Mouse (Mus musculus) c-Kit-positive CD71-negative TER-119-negative erythroid progenitor cells, embryonic 14.5 days (primary cell): ENCODE measurements at regions not wholly inside any gene's neighbourhood (a gene's known extent, or its start where the extent isn't known, plus 50 kb on each side); places are given as distances from the start of the nearest gene placed in this dataset.

Source experiments
- DNase-seq: peaks from one replicate; pipeline ENCODE4 v3.0.0-alpha.2; 2013; ENCODE audit warnings: low read depth

- no peak for DNase-seq
Measured at GRCm38 (mm10) chr10:98651599-98651998, 262.6 kb upstream of the Atp2b1 start.

- no peak for DNase-seq
Measured at GRCm38 (mm10) chr10:98652084-98652483, 262.1 kb upstream of the Atp2b1 start.

DNA sequence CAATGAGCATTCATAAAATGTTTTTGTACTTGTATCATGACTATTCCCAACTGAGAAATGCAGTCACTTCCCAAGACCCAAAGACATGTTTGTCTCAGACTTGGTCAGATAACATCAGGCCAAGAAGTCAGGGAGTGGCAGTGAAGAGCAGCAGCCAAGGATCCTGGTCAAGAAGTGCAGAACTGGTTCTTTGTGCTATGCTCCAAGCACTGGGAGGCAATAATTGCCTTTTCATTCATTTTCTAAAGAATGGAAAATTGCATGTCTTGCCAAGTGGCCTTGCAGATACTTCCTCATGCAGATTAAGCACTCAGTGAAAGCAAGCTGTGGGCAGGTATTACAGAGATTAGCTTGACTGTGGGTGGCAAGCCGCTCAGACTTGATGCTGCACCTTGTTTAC, 253.5 kb upstream of the Atp2b1 start:
- no peak for DNase-seq

DNA sequence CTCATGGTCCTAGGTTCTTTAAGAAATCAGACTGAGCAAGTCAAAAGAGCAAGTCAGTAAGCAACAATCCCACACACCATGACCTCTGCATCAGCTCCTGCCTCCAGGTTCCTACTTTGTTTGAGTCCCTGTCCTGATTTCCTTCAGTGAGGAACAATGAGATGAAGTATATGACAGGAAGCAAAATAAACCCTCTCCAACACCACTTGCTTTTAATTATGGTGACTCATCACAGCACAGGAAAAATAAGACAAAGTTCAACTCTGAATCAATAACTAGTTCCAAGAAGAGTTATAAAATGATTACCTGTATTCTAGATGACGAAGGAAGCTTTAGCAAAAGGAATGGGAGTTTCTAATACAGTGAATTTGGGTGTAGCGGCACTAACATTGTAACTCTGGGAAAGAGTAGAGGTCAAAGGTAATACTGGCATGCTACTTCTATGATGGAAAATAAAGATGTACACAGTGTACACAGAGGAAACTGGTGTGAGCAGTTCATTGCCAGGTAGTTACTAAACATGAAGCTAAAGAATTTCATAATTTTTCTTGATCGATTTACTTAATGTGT, 248.2 kb upstream of the Atp2b1 start:
- DNase-seq, result no peak

DNA sequence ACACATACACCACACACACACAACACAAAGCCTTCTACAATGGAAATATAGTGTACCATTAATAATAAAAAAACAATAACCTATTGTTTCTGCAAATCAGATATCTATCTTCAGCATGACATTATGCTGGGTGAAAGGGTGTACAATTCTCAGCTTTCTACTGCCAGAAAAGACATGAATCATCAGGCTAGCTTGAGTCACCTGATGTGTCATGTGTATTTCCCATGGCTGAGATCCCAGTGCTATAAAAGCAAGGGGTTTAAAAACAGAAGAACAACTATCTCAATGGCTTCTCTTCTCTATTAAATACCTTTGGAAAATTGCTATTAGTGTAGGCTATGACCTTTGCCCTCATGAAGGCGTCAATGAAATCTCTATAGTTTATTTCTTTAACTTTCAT, 246.5 kb upstream of the Atp2b1 start:
- no peak for DNase-seq

- DNase-seq, result no peak
Measured at GRCm38 (mm10) chr10:98674131-98674530, 240.1 kb upstream of the Atp2b1 start.

- no peak for DNase-seq
Measured at GRCm38 (mm10) chr10:98676907-98677306, 237.3 kb upstream of the Atp2b1 start.

GRCm38 (mm10) chr10:98678234-98678633, 236.0 kb upstream of the Atp2b1 start:
- DNase-seq, result no peak

- DNase-seq, result no peak
Measured at GRCm38 (mm10) chr10:98682436-98682835, 231.8 kb upstream of the Atp2b1 start.

GRCm38 (mm10) chr10:98684195-98684594, 230.0 kb upstream of the Atp2b1 start:
- DNase-seq, result peak; percentile 38

DNA sequence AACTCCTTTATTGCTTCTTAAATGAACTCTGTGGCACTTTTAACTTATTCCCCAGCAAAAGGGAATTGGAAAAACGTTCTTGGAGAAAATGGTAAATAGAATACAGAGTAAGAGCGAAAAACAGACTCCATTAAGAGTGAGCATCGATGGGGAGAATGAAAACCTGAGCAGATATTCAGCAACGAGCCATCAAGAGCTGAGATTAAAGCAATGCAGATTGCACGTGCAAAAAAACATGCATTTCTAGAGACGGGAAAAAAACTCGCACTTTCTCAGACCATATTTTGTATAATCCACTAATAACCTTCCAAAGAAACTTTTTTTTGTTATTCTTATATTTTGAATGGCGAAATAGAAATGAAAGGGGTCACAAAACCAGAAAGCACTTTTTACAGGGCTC, 229.5 kb upstream of the Atp2b1 start:
- DNase-seq, result no peak

- no peak for DNase-seq
Measured at GRCm38 (mm10) chr10:98685739-98686138, 228.5 kb upstream of the Atp2b1 start.

GRCm38 (mm10) chr10:98686370-98686769, 227.8 kb upstream of the Atp2b1 start:
- no peak for DNase-seq

GRCm38 (mm10) chr10:98691816-98692215, 222.4 kb upstream of the Atp2b1 start:
- no peak for DNase-seq

DNA sequence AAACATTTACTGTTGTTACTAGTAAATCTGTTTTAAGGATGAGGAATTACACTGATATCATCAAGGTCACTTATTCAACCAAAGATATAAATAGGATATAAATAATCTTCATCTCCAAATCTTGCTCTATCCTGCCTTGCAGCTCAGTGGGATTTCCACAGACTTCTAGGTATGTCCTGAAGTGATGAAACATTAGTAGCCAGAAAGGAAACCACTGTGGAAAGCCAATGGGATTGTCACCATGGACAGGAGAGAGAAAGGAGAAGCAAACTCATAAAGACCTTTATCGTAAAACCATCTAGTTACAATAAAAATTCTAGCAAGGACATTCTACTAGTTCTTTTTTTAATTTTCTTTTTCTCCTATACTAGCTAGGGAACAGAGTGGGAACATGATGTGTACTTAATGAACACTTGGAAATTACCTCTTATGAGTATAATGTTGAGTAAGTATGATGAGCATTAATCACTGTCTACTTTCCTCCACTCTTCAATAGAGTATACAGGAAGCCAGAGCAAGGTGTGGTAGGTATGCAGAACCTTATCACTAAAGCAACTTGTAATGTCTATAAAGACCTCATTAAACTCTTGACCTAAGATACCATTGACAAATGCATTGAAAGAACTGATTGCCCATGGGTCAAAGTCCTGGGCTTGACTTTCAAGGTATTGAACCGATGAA, 219.4 kb upstream of the Atp2b1 start:
- no peak for DNase-seq

- DNase-seq, result no peak
Measured at GRCm38 (mm10) chr10:98695371-98695725, 218.9 kb upstream of the Atp2b1 start.

- no peak for DNase-seq
Measured at GRCm38 (mm10) chr10:98697866-98698265, 216.3 kb upstream of the Atp2b1 start.

DNA sequence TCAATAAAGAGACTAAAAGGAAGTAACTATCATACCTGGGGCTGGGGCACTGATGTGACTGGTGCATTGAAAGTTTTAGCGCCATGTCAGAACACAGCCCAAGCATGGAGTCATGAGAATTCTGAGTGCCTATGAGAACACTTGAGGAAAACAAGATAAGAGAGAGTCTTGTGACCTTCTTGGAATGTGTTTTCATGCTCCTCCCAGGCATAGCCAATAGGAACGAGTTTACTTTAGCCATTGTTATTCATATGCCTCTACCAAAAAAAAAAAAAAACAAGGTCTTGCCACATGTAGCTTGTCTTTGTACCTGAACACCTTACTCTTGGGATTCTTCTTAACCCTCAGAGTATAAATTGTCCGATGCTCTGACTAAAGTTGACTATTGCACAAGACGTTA, 214.6 kb upstream of the Atp2b1 start:
- no peak for DNase-seq

DNA sequence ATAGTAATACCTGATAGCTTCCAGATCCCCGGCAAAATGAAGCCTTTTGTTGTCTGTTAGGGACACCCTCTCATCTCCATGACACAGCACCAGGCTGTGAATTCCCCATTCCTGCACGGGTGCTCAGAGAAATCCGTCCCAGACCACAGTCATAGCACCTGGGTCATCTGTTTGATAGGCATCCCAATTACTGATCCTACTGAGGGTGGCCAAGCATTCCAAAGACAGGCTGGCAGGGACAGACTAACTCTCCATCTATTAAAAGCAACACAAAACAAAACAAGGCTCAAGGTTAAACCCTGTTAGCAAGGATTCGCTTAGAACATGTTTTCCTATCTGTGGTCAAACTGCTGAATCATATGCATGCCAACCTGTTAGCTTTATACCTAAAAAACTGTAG, 213.8 kb upstream of the Atp2b1 start:
- DNase-seq, result no peak

- no peak for DNase-seq
Measured at GRCm38 (mm10) chr10:98701285-98701684, 212.9 kb upstream of the Atp2b1 start.

- no peak for DNase-seq
Measured at GRCm38 (mm10) chr10:98702470-98703215, 211.6 kb upstream of the Atp2b1 start.

DNA sequence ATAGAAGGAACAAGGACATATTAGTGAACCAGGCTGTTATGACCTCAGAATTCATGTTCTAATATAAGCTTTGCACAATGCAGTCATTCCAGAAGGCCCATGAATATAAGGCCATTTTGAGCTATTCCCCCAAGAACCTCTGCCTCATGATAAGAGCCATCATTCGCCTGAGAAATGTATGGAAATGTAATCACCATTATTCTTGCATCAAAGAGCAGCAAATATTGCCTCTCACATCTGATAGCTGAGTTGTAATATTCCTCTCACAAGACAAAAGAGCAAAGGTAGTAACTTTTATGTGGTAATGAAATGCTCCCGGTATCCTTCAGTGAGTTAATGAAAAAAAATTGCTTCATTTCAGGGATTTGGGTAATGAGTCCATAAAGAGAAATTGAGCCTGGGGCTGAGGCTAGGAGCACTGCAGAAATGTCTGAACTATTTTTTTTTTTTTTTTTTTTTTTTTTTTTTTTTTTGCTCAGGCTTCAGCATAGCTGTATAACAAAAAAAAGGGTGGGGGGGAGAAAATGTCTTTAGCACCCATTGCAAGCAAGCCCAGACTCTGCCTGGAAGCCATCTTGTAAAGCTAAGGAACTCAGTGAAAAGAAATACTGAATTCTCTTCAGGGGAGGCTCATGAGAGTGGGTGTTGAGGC, 210.4 kb upstream of the Atp2b1 start:
- DNase-seq, result no peak

DNA sequence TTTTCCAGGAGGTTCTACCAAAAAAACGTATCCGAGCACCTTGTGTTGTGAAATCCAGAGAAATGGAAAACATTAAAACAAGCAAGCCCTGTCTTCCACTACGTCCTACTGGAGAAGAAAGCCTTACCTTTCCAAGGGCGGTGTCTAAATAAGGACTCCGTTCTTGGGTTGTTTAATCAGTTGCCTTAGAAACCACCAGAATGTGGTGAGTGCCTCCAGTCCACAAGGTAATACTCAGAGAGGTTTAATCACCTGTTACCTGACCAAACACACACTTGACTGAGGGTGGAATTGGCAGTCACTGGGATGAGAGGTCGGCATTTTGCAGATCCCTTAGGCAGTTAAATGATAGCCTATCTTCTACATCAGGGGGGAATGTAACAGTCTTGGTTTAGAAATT, 209.6 kb upstream of the Atp2b1 start:
- DNase-seq, result no peak
